Mouse (Mus musculus) cerebellum, postnatal 4 days (tissue): Measurements from ENCODE around the gene Ubqln4.

ENCODE experiments used
- DNase-seq, 2 experiments: peaks; one replicate each; pipeline ENCODE4 v3.0.0; 2022; ENCODE audit warnings: low spot score in 2 of 2, mixed read lengths in 1 of 2

Ubqln4 gene

GRCm38 (mm10) chr3:88526157-88527131 lies 27.1 kb upstream of the Ubqln4 start:
- DNase-seq, result peak; percentile 71 to 84

- no peak for DNase-seq
Measured at GRCm38 (mm10) chr3:88527565-88527964, 26.0 kb upstream of the Ubqln4 start.

DNA sequence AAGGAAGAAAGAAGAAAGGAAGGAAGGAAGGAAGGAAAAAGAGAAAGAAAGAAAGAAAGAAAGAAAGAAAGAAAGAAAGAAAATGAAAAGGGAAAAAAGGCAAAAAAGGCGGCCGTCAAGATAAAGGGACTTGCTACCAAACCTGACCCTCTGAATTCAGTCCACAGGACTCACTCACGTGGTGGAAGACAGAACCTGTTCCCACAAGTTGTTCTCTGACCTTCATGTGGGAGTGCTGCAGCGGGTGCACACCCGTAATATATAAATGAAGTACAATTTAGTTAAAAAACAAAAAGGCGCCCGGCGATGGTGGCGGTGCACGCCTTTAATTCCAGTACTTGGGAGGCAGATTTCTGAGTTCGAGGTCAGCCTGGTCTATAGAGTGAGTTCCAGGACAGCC lies 24.9 kb upstream of the Ubqln4 start:
- DNase-seq, result no peak

GRCm38 (mm10) chr3:88529204-88530000 lies 24.2 kb upstream of the Ubqln4 start:
- DNase-seq, result no peak

- no peak for DNase-seq
Measured at GRCm38 (mm10) chr3:88530082-88530864, 23.3 kb upstream of the Ubqln4 start.

DNA sequence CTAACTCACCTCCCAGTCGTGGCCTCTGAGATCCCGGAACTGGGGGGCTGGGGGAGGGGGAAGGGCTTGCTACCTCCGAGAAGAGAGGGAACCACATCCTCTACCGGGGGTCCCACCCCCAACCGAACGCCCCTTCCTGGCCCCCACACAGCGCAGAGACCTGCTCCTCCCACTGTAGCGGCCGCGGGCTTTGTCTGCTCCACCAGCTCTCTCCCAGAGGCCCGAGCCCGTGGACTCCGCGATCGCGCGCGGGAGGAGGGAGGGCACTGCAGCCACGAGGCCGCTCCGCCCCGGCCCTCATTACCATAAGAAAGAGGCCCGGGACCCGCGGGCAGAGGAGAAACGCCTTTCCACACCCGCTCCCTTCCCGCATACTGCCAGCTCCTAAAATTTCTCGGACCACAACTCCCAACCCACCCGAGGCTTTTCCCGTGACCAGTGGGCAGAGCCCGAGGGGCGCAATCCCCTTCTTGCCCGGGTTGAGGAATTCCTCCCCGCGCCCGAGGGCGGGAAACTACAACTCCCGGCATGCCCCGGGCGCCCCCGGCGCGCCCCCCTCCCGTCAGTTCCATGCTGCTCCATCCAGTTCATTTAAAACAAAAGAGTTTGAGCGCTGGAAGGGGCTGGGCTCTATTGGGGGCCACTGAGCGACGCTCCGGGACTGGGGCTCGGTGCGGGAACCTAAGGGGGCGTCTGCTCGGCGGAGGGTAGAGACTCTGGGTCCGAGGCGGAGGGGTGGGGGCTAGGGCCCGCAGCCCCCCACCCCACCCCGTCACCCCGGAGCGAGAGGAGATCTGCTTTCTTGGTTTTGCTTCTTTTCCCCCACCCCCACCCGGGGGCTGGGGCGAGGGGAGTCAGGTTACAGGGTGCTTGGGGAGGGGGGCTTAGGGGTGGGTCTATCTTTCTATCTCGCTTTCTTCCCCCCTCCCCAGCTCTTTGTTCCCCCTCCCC lies 21.9 kb upstream of the Ubqln4 start:
- peak; percentile 86 to 93 for DNase-seq

GRCm38 (mm10) chr3:88532299-88532674 lies 21.3 kb upstream of the Ubqln4 start, which contains the start of gene Mex3a:
Mex3a (plus strand) TSS chr3:88532395.
- no peak for DNase-seq

DNA sequence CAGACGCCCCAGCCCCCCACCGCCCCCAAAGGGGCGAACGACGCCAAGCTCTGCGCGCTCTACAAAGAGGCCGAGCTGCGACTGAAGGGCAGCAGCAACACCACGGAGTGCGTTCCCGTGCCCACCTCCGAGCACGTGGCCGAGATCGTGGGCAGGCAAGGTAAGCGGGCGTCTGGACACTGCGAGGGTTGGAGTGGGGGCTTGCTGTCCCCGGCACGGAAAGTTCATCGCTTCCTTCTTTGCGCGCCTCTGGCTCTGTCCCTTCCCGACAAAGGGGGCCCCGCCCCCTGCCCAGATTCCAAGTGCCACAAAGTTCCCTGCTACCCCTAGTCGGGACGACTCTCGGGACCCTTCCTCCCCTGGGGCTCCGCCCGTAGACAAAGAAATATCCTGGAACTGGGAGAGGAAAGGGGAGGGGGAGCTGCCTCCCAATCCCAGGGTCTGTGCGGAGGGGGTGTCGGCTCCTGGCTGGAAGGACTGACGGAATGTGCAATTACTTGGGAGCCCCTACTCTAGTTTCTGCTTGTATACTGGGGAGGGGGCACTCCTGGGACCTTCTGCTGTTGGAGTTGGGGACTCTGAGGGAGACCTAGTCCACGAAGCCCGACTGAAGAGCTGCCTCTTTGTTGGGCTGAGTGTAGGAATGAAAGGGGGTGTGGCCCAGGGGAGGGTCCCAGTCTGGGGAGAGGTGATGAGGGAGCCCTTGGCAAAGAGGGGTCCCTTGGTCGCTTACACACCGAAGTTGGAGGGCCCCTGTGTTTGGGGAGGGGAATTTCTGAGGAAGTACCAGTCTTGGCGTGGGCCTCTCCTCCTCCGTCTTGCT lies 20.7 kb upstream of the Ubqln4 start:
- DNase-seq, result peak in 1 of 2 experiments; percentile 43

DNA sequence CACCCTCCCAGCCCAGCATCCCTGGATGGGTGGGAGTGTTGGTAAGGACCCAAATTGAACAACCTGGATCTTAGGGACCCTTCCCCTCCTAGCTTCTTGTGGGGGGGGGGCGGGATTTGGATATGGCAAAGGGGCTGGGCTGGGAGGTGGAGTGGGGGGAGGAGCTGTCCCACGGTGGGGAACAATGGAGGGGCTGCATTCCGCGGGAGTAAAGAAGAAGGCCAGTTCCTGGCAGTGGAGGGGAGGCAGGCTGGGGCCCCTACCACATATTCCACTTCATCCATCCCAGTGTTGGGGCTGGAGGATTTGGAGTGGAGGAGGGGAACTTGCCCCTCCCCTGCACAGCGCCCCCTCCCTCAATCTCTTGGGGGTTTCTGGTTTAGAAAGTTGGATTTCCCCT lies 19.9 kb upstream of the Ubqln4 start:
- no peak for DNase-seq

- no peak for DNase-seq
Measured at GRCm38 (mm10) chr3:88535005-88535404, 18.6 kb upstream of the Ubqln4 start.

DNA sequence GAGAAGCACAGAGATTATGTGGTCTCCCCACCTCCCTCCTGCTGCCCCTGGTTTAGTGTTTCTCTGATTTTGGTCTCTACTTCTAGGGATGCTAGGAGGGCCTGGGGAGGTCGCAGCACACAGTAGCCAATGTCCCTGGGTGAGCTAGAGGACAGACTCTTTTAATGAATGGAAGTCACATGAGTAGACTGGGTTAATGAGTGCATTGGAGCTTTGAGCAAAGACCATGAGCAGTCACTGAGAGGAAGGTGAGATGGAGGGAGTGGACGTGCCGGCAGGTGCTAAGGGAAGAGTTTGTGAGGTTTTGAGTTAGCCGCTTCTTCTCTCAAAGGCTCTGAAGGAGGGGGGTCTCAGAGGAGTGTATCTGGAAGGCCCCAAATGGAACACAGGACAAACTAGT lies 18.0 kb upstream of the Ubqln4 start:
- no peak for DNase-seq

DNA sequence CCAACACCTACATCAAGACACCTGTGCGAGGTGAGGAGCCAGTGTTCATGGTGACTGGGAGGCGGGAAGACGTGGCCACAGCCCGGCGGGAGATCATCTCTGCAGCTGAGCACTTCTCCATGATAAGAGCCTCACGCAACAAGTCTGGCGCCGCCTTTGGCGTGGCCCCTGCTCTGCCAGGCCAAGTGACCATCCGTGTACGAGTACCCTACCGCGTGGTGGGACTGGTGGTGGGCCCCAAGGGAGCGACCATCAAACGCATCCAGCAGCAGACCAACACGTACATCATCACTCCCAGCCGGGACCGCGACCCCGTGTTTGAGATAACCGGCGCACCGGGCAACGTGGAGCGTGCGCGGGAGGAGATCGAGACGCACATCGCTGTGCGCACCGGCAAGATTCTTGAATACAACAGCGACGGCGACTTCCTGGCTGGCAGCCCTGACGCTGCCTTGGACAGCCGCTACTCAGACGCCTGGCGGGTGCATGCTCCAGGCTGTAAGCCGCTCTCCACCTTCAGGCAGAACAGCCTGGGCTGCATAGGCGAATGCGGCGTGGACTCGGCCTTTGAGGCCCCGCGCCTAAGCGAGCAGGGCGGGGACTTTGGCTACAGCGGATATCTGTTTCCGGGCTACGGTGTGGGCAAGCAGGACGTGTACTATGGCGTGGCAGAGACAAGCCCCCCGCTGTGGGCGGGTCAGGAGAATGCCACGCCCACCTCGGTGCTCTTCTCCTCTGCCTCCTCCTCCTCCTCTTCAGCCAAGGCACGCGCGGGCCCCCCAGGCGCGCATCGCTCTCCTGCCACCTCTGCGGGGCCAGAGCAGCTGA lies 17.2 kb upstream of the Ubqln4 start:
- peak in 1 of 2 experiments; percentile 61 for DNase-seq

- DNase-seq, result no peak
Measured at GRCm38 (mm10) chr3:88537146-88537545, 16.4 kb upstream of the Ubqln4 start.

DNA sequence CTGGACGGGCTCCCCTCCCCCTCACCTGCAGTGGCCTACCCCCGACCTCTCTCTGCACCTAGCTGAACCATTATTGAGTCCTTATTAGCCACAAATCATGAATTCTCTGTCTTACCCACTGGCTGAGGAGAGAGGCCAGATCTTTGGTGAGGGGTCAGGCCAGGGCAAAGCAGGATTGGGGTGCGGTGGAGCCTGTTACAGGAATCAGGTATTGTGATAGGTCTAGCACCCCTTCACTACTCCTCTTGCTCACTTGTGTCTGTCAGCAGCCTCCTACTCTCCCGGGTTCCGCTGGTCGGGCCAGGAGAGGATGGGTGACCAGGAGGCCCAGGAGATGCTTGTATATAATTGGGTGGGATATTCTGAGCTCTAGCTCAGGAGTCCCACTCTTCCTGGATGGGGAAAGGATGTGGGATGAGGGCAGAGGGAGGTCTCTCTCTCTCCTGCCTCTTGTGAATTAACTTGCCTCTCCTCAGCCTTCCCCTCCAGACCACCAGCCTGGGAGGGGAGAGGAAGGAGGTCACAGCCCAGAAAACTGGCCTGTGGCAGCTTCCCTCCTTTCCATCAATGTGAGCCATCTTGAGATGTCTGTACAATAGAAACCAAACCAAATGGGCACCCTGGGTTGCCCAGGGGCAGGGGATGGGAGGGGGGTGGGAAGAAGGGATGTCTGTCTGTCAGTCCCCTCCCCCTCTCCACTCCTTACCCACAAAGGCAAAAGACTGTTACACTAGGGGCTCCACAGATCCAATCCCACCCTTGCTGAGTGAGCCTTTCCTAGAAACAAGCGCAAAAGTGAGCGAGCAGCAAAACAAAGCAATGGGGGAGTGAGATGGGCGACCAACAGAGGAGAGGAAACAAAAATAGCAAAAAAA lies 15.1 kb upstream of the Ubqln4 start:
- no peak for DNase-seq

- no peak for DNase-seq
Measured at GRCm38 (mm10) chr3:88539397-88539796, 14.2 kb upstream of the Ubqln4 start.

DNA sequence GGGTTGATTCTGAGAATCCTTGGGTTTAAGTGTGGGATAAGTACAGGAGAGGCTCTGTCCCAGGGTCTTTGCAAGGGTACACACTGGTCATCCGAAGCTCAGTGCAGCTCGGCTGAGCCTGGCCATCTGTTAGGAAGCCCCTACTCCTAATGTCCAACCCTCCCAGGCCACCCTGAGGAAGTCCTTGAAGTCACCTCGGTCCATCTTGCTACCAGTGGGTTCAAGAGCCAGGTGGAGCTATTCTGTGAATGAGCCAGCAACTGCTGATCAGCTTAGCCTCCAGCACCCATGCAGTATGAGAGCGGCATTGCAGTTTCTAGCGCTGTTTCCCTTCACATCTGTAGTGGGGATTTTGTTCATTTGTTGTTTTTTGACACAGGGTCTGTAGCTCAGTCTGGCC lies 13.5 kb upstream of the Ubqln4 start:
- DNase-seq, result no peak

- peak; percentile 48 to 84 for DNase-seq
Measured at GRCm38 (mm10) chr3:88541622-88542401, 11.7 kb upstream of the Ubqln4 start.
